Comparison of ENCODE assay signal across 8 mouse cellular contexts in the genomic region with DNA sequence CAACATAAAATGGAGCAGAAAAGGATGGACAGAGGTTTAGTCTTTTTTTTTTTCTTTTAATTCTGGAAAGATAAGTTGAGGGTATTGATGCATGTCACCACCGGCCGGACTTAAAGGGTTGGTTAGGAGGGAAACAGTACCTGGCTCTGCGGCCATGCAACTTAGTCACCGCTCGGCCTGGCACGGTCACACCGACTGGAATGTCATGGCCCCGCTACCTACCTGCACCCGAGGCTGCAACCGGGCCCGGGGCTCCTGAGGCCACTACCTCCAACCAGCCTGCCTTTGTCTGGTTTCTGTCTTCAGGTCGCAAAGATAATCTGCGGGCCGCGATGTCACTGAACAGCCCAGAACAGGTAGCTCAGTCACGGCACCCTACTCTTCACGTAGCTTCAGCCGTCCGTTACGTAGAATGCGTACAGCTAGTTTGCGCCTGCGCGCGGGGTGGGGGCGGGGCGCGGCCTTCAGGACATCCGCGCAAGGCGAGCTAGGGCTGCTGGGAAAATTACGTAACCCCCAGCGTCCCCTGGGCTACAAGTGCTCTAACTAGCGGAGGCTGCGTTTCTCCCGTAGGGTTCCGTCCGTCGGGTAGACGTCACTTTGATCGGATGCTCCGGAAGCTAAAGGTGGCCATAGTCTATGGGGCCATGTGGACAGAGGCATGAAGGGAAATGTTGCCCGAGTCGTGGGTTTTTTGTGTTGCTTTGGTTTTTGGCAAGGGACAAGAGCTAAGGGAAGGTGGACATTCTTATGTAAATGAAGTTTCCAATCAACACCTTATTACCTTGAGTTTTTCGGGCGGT. TPM values are rescaled to one million over a fixed set of nuclear protein-coding genes. Genes with fewer than 3 reads are reported as not detected.
DNase-seq lines count a peak whose midpoint lies in the region; ATAC-seq and TF ChIP-seq lines count a peak whose summit lies in the region.

A gene (minus strand): TSS at position 418 of the 803 bp plus-strand sequence.

- peak within 1 kb of the TSS; percentile 96 for H3K27ac ChIP-seq in embryonic facial prominence, embryonic 13.5 days
- H3K27ac ChIP-seq in kidney, adult 2 months (ENCODE audit: insufficient read depth, low read depth, low read length), result peak within 1 kb of the TSS; percentile 94
- peak within 1 kb of the TSS; percentile 93 for H3K27ac ChIP-seq in limb, embryonic 12.5 days
- peak within 1 kb of the TSS; percentile 96 for H3K27ac ChIP-seq in midbrain, embryonic 15.5 days

- under 1% methylated on average over 46 of the region's 46 CpGs for WGBS in embryonic facial prominence, embryonic 13.5 days
- WGBS in kidney, adult 2 months, result under 1% methylated on average over 46 of the region's 46 CpGs
- WGBS in limb, embryonic 12.5 days, result under 1% methylated on average over 46 of the region's 46 CpGs
- 0% methylated on average over 46 of the region's 46 CpGs for WGBS in midbrain, embryonic 15.5 days

- H3K9ac ChIP-seq in embryonic facial prominence, embryonic 13.5 days, result peak within 1 kb of the TSS; percentile 97
- H3K9ac ChIP-seq in limb, embryonic 12.5 days (replicated peaks), result peak within 1 kb of the TSS; percentile 87
- H3K9ac ChIP-seq in midbrain, embryonic 15.5 days, result peak within 1 kb of the TSS; percentile 92

- TF ChIP-seq CTCF in kidney, adult 2 months (conservative IDR thresholded peaks at IDR 0.05; ENCODE audit: insufficient read depth, insufficient read length, low read depth, low read length), result no peak

- peak; percentile 99 for DNase-seq in 3T3-L1 (ENCODE audit: low read depth, low spot score)
- peak; percentile 95 to 96 for DNase-seq in adrenal gland, postnatal 36 days
- peak; percentile 95 to 99 for DNase-seq in heart, adult 18-20 months
- DNase-seq in kidney, adult 2 months, result peak; percentile 99
- DNase-seq in spleen, postnatal 14 days (ENCODE audit: low spot score in 2 of 2), result peak; percentile 80 to 86

- no peaks in the 10 kb centered on the region for H3K27me3 ChIP-seq in embryonic facial prominence, embryonic 13.5 days
- no peaks in the 10 kb centered on the region for H3K27me3 ChIP-seq in kidney, adult 2 months (replicated peaks; ENCODE audit: control insufficient read depth, insufficient read depth, low read length)
- H3K27me3 ChIP-seq in limb, embryonic 12.5 days, result no peaks in the 10 kb centered on the region
- no peaks in the 10 kb centered on the region for H3K27me3 ChIP-seq in midbrain, embryonic 15.5 days (replicated peaks)

- ATAC-seq in embryonic facial prominence, embryonic 13.5 days (ENCODE audit: insufficient number of reproducible peaks, insufficient read depth, low FRiP score, low TSS enrichment, low read depth), result peak; percentile 96
- ATAC-seq in limb, embryonic 12.5 days (ENCODE audit: insufficient number of reproducible peaks, insufficient read depth, low FRiP score, low TSS enrichment, low read depth), result peak; percentile 98
- peak; percentile 98 for ATAC-seq in midbrain, embryonic 15.5 days (replicated peaks)

- peak within 1 kb of the TSS; percentile 73 for H3K4me2 ChIP-seq in embryonic facial prominence, embryonic 13.5 days
- peak within 1 kb of the TSS; percentile 78 for H3K4me2 ChIP-seq in limb, embryonic 12.5 days
- H3K4me2 ChIP-seq in midbrain, embryonic 15.5 days, result peak within 1 kb of the TSS; percentile 70

- H3K4me3 ChIP-seq in embryonic facial prominence, embryonic 13.5 days, result peak within 1 kb of the TSS; percentile 83
- peak within 1 kb of the TSS; percentile 95 for H3K4me3 ChIP-seq in kidney, adult 2 months (ENCODE audit: insufficient read depth, low read depth, low read length)
- peak within 1 kb of the TSS; percentile 63 for H3K4me3 ChIP-seq in limb, embryonic 12.5 days (replicated peaks)
- peak within 1 kb of the TSS; percentile 92 for H3K4me3 ChIP-seq in midbrain, embryonic 15.5 days

- no peak for TF ChIP-seq POLR2A in kidney, adult 2 months (IDR thresholded peaks at IDR 0.05; ENCODE audit: low read depth, low read length)

- H3K9me3 ChIP-seq in embryonic facial prominence, embryonic 13.5 days, result no peaks in the 10 kb centered on the region
- no peaks in the 10 kb centered on the region for H3K9me3 ChIP-seq in limb, embryonic 12.5 days
- no peaks in the 10 kb centered on the region for H3K9me3 ChIP-seq in midbrain, embryonic 15.5 days

- peaks cover 23% of the 10 kb centered on the region for H3K36me3 ChIP-seq in embryonic facial prominence, embryonic 13.5 days
- H3K36me3 ChIP-seq in kidney, adult 2 months (ENCODE audit: control insufficient read depth, insufficient read depth, low read length), result peaks cover 4% of the 10 kb centered on the region
- H3K36me3 ChIP-seq in limb, embryonic 12.5 days, result peaks cover 22% of the 10 kb centered on the region
- H3K36me3 ChIP-seq in midbrain, embryonic 15.5 days (replicated peaks), result peaks cover 14% of the 10 kb centered on the region; the same call in 1 of the 2 replicates

- H3K4me1 ChIP-seq in embryonic facial prominence, embryonic 13.5 days, result peaks cover 20% of the 10 kb centered on the region
- peaks cover 12% of the 10 kb centered on the region; the same call in 1 of the 2 replicates for H3K4me1 ChIP-seq in kidney, adult 2 months (ENCODE audit: control insufficient read depth, insufficient read depth, low read length)
- H3K4me1 ChIP-seq in limb, embryonic 12.5 days (replicated peaks), result peaks cover 26% of the 10 kb centered on the region
- peaks cover 54% of the 10 kb centered on the region for H3K4me1 ChIP-seq in midbrain, embryonic 15.5 days

RNA-seq across cellular contexts. Expression of the gene that starts here (rescaled TPM):
- total RNA-seq in adrenal gland, postnatal 36 days (2021), result 100 to 1,000 TPM; 113 to 115 TPM
- polyA plus RNA-seq in embryonic facial prominence, embryonic 13.5 days (2015; fragmentation: Nextera tagmentation; extraction: Ambion mirVana), result 81.4 and 93.3 TPM in 2 replicates
- total RNA-seq in heart, adult 18-20 months (2021), result 10 to 100 TPM; 70.0 to 74.0 TPM
- 14.0 and 20.6 TPM in 2 replicates for polyA plus RNA-seq in kidney, adult 2 months (2012; rRNA removed)
- polyA plus RNA-seq in limb, embryonic 12.5 days (2016; fragmentation: Nextera tagmentation; extraction: Ambion mirVana), result 73.9 and 78.5 TPM in 2 replicates
- 109 and 111 TPM in 2 replicates for polyA plus RNA-seq in midbrain, embryonic 15.5 days (2015; fragmentation: Nextera tagmentation; extraction: Ambion mirVana)

Comparison
In these comparisons a context has a peak if more than half of its experiments do, and no peak if none do; other contexts are left out.
1. Peak in every context shown above with its lines: DNase-seq, ATAC-seq, H3K4me3 ChIP-seq and H3K27ac ChIP-seq.